Mouse (Mus musculus): ENCODE results near the gene P2ry14. TPM values are rescaled to one million over a fixed set of nuclear protein-coding genes. Genes with fewer than 3 reads are reported as not detected.

The P2ry14 gene
- 1.6 and 3.1 TPM in 2 replicates for polyA plus RNA-seq (2015; fragmentation: Nextera tagmentation; extraction: Ambion mirVana)

DNA sequence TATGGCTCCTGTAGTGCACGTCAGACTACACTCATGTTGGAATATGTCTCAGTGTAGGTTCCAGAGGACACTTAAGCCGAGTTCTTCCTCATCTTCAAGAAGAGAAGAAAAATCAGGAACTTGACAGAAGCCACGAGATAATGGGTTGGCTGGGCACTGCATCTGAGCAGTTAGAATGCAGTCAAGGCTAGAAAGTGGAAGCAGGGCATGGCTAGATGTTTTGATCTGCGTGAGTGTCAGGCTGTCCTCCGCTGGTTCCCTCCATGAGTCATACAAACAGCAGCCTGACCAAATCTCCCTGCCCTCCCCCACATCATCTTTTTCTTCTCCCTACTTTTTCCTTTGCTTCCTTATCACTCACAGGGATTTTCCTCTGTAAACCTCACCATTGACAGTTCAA lies at the start of gene P2ry14:
Gene P2ry14, minus strand, starts transcription at position 195 of the 400 bp plus-strand sequence.
- no peaks in the 10 kb centered on the region for H3K27me3 ChIP-seq
- no peak within 1 kb of the TSS for H3K4me2 ChIP-seq (replicated peaks)
- WGBS, result 84% methylated on average over 5 of the region's 5 CpGs
- no peaks in the 10 kb centered on the region for H3K9me3 ChIP-seq
- ATAC-seq (ENCODE audit: low FRiP score, low read depth), result no peak
- H3K36me3 ChIP-seq, result no peaks in the 10 kb centered on the region
- no peak within 1 kb of the TSS for H3K9ac ChIP-seq
- H3K4me3 ChIP-seq, result no peak within 1 kb of the TSS
- no peak within 1 kb of the TSS for H3K27ac ChIP-seq
- H3K4me1 ChIP-seq, result peaks cover 3% of the 10 kb centered on the region; the same call in 1 of the 2 replicates

DNA sequence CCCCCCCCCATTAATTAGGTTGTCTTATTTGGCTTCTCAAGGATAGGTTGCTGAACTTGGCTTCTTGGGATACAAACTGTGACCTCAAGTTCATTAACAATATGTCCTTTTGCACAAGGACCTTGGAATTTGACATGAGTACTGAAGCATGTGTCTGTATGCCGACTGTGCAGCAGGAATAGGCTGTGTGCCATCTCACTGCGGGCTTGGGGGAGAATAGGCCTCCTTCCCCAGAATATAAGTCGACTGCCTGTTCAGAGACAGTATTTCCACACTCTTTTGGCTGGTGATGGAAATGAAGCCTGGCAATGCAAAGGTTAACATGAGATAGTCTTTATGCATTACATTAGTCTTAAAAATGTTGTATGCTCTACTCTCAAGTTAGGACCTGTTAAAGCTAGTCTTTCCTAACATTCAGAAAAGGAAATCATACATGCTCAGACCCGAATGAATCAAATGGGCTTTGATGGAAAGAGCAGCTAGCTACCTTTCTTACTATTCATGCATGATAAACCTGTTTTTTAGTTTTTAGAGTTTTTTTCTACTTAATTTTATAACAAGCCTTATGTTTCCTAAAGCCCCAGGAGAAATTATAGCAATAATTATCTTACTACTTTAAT lies 44.0 kb upstream of the P2ry14 start:
- Histone ChIP-seq H3K36me3 (no peaks in the 10 kb centered on the region), H3K27ac (no peak overlapping the region), H3K9ac (no peak overlapping the region), H3K4me1 (no peaks in the 10 kb centered on the region), H3K4me2 (replicated peaks) (no peak overlapping the region), H3K9me3 (no peaks in the 10 kb centered on the region), H3K27me3 (no peaks in the 10 kb centered on the region), H3K4me3 (no peak overlapping the region)
- WGBS, result 78% methylated on average over 4 of the region's 4 CpGs
- no peak for ATAC-seq (ENCODE audit: low FRiP score, low read depth)

DNA sequence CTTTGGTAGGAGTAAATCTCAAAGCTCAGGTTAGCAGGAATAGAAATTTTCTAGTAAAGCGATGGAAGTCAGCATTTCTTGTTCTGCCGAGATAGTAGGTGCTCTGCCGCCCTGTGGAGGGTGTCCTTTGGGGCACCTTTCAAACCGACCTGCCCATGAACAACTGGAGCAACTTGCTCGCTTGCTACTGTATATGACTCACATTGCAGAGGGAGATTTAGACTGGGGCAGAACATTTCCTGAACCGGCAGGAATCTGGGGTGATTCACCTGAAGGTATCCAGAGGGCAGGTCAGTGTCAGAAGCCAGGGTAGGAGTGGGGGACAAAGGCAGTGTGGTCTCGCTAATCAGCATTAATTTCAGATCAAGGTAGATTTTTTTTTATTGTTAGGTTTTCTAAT lies 41.5 kb upstream of the P2ry14 start, which contains the start of gene Gpr87:
Gene Gpr87, minus strand, starts transcription at position 167 of the 400 bp plus-strand sequence.
- Histone ChIP-seq H3K4me1 (no peaks in the 10 kb centered on the region), H3K27me3 (no peaks in the 10 kb centered on the region), H3K4me3 (no peak within 1 kb of the TSS), H3K9me3 (no peaks in the 10 kb centered on the region), H3K9ac (no peak within 1 kb of the TSS), H3K4me2 (replicated peaks) (no peak within 1 kb of the TSS), H3K27ac (no peak within 1 kb of the TSS), H3K36me3 (no peaks in the 10 kb centered on the region)
- ATAC-seq (ENCODE audit: low FRiP score, low read depth), result no peak
- 84% methylated on average over 7 of the region's 7 CpGs for WGBS

DNA sequence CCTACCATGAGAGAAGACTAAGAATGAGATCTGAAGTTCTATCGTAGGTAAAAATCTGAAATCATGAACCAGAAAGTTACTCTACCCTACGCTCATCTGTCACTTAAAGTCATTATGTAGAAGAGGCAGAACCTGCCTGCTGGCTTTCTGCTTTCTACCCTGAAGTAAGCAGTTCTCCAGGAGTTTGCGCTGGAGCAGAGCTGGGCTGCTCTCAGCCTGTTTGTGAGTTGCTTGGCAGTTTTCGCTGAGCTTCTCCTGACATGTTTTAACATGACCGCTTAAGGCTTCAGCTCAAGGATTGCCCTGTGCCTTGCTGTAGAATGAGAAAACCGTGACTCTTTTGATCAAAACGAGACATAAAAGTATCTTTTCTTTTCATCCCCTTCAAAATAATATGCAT lies 40.7 kb upstream of the P2ry14 start:
- H3K27me3 ChIP-seq, result no peaks in the 10 kb centered on the region
- ATAC-seq (ENCODE audit: low FRiP score, low read depth), result no peak
- WGBS, result 82% methylated on average over 7 of the region's 7 CpGs
- H3K9me3 ChIP-seq, result no peaks in the 10 kb centered on the region
- H3K4me3 ChIP-seq, result no peak overlapping the region
- H3K36me3 ChIP-seq, result no peaks in the 10 kb centered on the region
- no peak overlapping the region for H3K4me2 ChIP-seq (replicated peaks)
- H3K9ac ChIP-seq, result no peak overlapping the region
- H3K27ac ChIP-seq, result no peak overlapping the region
- H3K4me1 ChIP-seq, result no peaks in the 10 kb centered on the region

DNA sequence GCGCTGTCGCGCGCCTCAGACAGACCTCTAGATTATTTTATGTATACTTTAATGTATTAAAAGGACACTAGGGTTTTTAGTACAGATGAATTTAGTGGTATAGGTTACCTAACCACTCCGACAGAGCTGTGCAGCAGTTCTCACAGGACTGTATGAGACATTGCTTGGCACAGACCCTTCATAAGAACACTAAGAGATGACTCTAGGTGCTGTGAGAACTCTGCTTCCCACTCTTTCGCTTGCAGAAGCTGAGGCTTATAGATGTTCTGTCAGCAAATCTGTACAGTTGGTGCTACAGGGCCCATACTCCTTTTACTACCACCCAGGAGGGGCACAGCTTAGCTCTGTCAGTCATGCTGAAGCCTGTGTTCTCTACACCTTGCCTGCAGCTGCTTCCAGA lies 38.3 kb upstream of the P2ry14 start:
- no peak for ATAC-seq (ENCODE audit: low FRiP score, low read depth)
- Histone ChIP-seq H3K4me2 (replicated peaks) (no peak overlapping the region), H3K4me3 (no peak overlapping the region), H3K9ac (no peak overlapping the region), H3K27me3 (no peaks in the 10 kb centered on the region), H3K4me1 (no peaks in the 10 kb centered on the region), H3K36me3 (no peaks in the 10 kb centered on the region), H3K9me3 (no peaks in the 10 kb centered on the region), H3K27ac (no peak overlapping the region)
- 92% methylated on average over 6 of the region's 6 CpGs for WGBS

DNA sequence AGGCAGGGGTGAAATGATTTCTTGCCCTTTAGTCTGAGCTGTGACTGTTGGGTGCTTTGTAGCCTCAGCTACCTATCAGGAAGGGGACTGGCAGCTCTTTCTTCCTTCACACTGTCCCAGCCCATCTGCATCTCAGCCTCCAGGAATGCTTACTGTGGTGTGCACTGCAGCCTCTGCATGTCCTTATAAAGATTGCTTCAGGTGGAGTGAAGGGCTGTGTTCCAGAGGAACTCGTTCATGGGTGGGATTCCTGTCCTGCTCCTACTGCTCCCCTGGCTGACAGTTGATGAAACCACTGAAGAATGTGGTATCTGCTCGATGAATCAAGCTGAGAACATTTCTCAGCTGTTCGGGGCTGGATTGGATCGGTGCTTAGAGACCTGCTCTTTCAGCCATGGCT lies 33.9 kb upstream of the P2ry14 start:
- ATAC-seq (ENCODE audit: low FRiP score, low read depth), result no peak
- no peak overlapping the region for H3K4me3 ChIP-seq
- H3K27ac ChIP-seq, result no peak overlapping the region
- WGBS, result 78% methylated on average over 4 of the region's 4 CpGs
- H3K4me2 ChIP-seq (replicated peaks), result no peak overlapping the region
- H3K9ac ChIP-seq, result no peak overlapping the region
- no peaks in the 10 kb centered on the region for H3K4me1 ChIP-seq
- H3K27me3 ChIP-seq, result no peaks in the 10 kb centered on the region
- no peaks in the 10 kb centered on the region for H3K9me3 ChIP-seq
- H3K36me3 ChIP-seq, result no peaks in the 10 kb centered on the region

DNA sequence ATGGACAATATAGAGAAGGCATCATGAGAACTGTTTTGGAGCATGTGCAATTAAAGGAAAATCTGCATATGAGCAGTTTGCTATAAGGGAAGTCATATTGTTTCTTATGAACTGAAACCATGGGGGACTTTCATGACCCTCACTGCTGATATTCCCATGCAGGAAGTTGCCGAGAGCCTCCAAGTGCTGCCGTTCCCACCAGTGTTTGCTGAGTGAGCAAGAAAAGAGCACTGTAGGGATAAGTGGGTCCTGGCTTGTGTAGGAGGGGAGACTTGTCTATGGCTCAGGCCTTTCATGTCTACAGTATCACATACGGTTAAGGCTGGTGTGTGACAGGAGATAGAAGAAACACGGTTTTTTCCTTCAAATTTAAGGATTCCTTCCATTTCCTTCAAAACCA lies 32.2 kb upstream of the P2ry14 start:
- no peak overlapping the region for H3K4me3 ChIP-seq
- no peak for ATAC-seq (ENCODE audit: low FRiP score, low read depth)
- no peaks in the 10 kb centered on the region for H3K9me3 ChIP-seq
- H3K27ac ChIP-seq, result no peak overlapping the region
- H3K27me3 ChIP-seq, result no peaks in the 10 kb centered on the region
- no peaks in the 10 kb centered on the region for H3K4me1 ChIP-seq
- WGBS, result 88% methylated on average over 4 of the region's 4 CpGs
- no peak overlapping the region for H3K9ac ChIP-seq
- H3K4me2 ChIP-seq (replicated peaks), result no peak overlapping the region
- H3K36me3 ChIP-seq, result no peaks in the 10 kb centered on the region

DNA sequence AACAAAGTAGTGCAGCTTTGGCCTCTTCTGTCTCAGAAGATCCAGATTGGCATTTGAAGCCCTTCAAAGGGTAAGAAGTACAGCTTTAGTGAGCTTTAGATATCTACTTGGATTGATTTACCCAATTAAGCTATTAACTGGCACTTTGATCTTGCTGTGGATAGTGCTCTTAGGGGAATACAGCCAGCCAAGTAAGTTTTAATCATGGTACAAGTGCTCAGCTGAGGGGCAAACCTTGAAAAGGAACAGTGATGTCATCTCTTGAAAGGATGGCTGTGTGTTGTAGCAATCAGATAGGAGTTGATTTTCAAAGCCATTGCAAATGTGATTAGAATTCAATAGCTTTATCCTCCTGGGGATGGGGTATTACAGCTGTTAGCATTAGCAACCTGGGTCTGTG lies 28.7 kb upstream of the P2ry14 start:
- Histone ChIP-seq H3K36me3 (no peaks in the 10 kb centered on the region), H3K4me2 (replicated peaks) (no peak overlapping the region), H3K9ac (no peak overlapping the region), H3K4me1 (no peaks in the 10 kb centered on the region), H3K4me3 (no peak overlapping the region), H3K27me3 (no peaks in the 10 kb centered on the region), H3K9me3 (no peaks in the 10 kb centered on the region), H3K27ac (no peak overlapping the region)
- ATAC-seq (ENCODE audit: low FRiP score, low read depth), result no peak

DNA sequence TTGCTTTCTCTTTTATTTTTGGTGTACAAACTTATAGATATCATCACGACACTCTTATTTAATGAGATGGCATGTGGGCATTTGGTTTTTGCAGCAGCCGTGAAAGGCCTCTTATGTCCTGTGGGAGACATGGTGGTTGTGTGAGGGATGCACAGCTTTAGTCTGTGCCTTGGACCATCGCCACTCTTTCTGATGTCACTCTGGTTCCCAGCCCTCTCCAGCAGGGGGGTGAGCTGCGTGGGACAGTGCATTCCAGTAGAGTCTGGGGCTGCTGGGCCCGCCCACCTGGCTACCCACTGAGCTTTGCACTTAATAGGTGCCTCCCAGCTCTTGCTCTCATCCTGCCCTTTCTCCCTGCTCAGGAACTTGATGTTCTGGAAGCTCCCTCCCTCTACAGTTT lies 27.7 kb upstream of the P2ry14 start:
- no peak for ATAC-seq (ENCODE audit: low FRiP score, low read depth)
- Histone ChIP-seq H3K9me3 (no peaks in the 10 kb centered on the region), H3K27ac (no peak overlapping the region), H3K36me3 (no peaks in the 10 kb centered on the region), H3K9ac (no peak overlapping the region), H3K4me3 (no peak overlapping the region), H3K4me2 (replicated peaks) (no peak overlapping the region), H3K4me1 (no peaks in the 10 kb centered on the region), H3K27me3 (no peaks in the 10 kb centered on the region)
- WGBS, result 58% methylated on average over 5 of the region's 5 CpGs

DNA sequence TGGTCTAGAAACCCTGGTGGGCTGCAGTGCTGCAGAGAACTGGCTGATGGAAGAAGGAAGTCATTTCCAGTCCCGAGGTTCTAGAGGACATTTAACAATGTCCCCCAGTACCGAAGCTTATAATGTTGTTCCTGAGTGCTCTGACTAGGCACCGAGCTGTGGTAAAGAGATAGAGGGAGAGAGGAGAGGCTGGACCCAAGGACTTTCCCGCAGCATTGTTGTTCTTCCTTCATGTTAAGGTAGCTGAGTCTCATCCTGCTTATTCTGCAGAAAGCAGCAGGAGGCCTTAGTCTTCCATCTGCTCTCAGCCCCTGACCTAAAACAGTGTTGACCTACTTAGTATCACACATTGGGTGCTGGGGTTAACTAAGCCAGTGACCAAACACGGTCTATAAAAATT lies 23.5 kb upstream of the P2ry14 start:
- ATAC-seq (ENCODE audit: low FRiP score, low read depth), result no peak
- Histone ChIP-seq H3K27me3 (no peaks in the 10 kb centered on the region), H3K27ac (no peak overlapping the region), H3K4me2 (replicated peaks) (no peak overlapping the region), H3K36me3 (no peaks in the 10 kb centered on the region), H3K4me1 (no peaks in the 10 kb centered on the region), H3K9me3 (no peaks in the 10 kb centered on the region), H3K9ac (no peak overlapping the region), H3K4me3 (no peak overlapping the region)
- 78% methylated on average over 5 of the region's 5 CpGs for WGBS

DNA sequence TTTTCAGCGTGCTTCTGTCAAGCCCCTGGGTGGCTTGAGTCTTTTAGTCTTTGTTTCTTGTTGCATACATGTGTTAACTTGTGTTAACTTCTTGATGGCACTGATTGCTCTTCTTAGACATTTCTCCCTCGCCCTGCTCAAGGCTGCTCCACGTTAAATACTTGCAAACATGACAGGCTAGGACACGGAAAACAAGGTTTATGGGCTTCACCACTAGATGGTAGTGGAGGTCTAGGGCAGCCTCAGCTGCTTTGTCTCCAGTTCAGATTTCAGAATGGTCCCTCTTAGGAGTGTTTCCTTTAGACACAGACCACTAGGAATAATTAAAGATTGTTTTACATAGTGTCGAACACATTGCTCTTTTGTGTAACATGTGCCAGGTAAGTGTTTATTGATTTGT lies 21.8 kb upstream of the P2ry14 start:
- no peak overlapping the region for H3K9ac ChIP-seq
- no peak overlapping the region for H3K4me2 ChIP-seq (replicated peaks)
- no peaks in the 10 kb centered on the region for H3K9me3 ChIP-seq
- no peaks in the 10 kb centered on the region for H3K27me3 ChIP-seq
- whole genome bisulfite sequencing, result 28% methylated on average over 5 of the region's 5 CpGs
- no peak overlapping the region for H3K27ac ChIP-seq
- H3K36me3 ChIP-seq, result no peaks in the 10 kb centered on the region
- peak; percentile 64; the same call in 1 of the 2 replicates for ATAC-seq (ENCODE audit: low FRiP score, low read depth)
- no peaks in the 10 kb centered on the region for H3K4me1 ChIP-seq
- no peak overlapping the region for H3K4me3 ChIP-seq

DNA sequence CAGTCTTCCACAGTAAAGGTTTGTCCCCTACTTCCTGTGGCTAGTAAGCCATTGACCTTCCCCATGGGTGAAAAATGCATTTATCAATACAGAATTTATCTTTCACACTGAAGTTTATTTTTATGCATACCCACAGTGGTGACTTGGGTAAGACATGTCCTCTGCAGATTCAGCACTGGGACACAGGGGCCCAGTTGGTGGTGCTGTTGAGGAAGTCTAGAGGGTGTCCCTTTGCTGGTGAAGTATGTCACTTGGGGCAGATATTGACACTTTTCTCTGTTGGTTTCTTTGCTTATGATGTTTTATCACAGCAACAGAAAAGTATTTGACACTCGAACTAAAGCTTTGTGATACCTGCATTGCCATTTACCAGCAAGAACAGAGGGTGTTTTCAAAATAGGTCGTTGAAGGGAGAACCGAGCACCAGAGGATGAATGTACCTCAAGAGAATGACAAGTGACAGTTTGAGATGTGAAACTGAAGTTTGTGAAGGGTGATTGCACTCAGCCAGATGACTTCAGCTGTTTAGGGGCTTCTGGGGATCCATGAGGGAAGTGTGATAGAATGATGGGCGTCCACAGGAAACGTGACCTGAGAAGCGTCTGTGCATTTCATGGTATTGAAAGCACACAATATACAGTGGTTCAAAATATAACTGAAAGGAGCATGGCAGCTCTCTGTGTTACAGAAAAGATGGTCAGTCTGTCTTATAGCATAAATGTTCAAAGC lies 21.2 kb upstream of the P2ry14 start:
- Histone ChIP-seq H3K4me2 (replicated peaks) (no peak overlapping the region), H3K9ac (no peak overlapping the region), H3K27me3 (no peaks in the 10 kb centered on the region), H3K36me3 (no peaks in the 10 kb centered on the region), H3K27ac (no peak overlapping the region), H3K4me1 (no peaks in the 10 kb centered on the region), H3K9me3 (no peaks in the 10 kb centered on the region), H3K4me3 (no peak overlapping the region)
- 76% methylated on average over 6 of the region's 6 CpGs for WGBS
- ATAC-seq (ENCODE audit: low FRiP score, low read depth), result no peak

Measured in limb, embryonic 13.5 days (tissue).